Mouse (Mus musculus) MEL (cell line): ENCODE results near the gene Hrh3.

Experiments
- CTCF ChIP-seq, 3 experiments: IDR thresholded peaks in 2 of 3; conservative IDR thresholded peaks in 1 of 3; 2 replicates each; pipeline ENCODE4 v1.5.1; 2011 to 2012; ENCODE audit warnings: low read length in 3 of 3, low read depth in 2 of 3, mild to moderate bottlenecking in 2 of 3, improper control_type of control experiment in 1 of 3, inconsistent platforms in 1 of 3, mixed read lengths in 1 of 3, moderate library complexity in 1 of 3; ENCODE audit not compliant: control insufficient read depth in 1 of 3, insufficient read depth in 1 of 3, poor library complexity in 1 of 3, severe bottlenecking in 1 of 3
- ELF1 ChIP-seq: IDR thresholded peaks from 2 replicates; pipeline ENCODE4 v1.6.1; 2014; ENCODE audit warnings: low read depth, mild to moderate bottlenecking, inconsistent platforms, low read length, improper control_type of control experiment, moderate library complexity
- EP300 ChIP-seq, 2 experiments: IDR thresholded peaks; 2 replicates each; pipeline ENCODE4 v1.6.1; 2011; ENCODE audit warnings: improper control_type of control experiment in 2 of 2, low read length in 2 of 2, low read depth in 1 of 2, mild to moderate bottlenecking in 1 of 2
- ETS1 ChIP-seq: IDR thresholded peaks from 2 replicates; pipeline ENCODE4 v1.6.1; 2012; ENCODE audit warnings: low read depth, mild to moderate bottlenecking, inconsistent platforms, low read length, improper control_type of control experiment, moderate library complexity
- GABPA ChIP-seq: IDR thresholded peaks from 2 replicates; pipeline ENCODE4 v1.6.1; 2012; ENCODE audit warnings: low read depth, mild to moderate bottlenecking, inconsistent platforms, low read length, improper control_type of control experiment, moderate library complexity
- MAFK ChIP-seq: IDR thresholded peaks from 2 replicates; pipeline ENCODE4 v1.6.1; 2011; ENCODE audit warnings: low read depth, mild to moderate bottlenecking, low read length, improper control_type of control experiment, borderline replicate concordance
- POLR2A ChIP-seq, 2 experiments: IDR thresholded peaks; 2 replicates each; pipeline ENCODE4 v1.6.1; 2011 to 2012; ENCODE audit warnings: low read length in 2 of 2, mild to moderate bottlenecking in 2 of 2, control low read depth in 1 of 2, improper control_type of control experiment in 1 of 2, low read depth in 1 of 2, moderate library complexity in 1 of 2; ENCODE audit not compliant: control insufficient read depth in 1 of 2, insufficient read depth in 1 of 2, poor library complexity in 1 of 2
- POLR2AphosphoS2 ChIP-seq: IDR thresholded peaks from 2 replicates; pipeline ENCODE4 v1.6.1; 2011; ENCODE audit warnings: low read length, improper control_type of control experiment
- TAL1 ChIP-seq: IDR thresholded peaks from 2 replicates; pipeline ENCODE4 v1.6.1; 2012; ENCODE audit warnings: mild to moderate bottlenecking, inconsistent platforms, low read length, moderate library complexity, mixed read lengths
- ZNF384 ChIP-seq: IDR thresholded peaks from 2 replicates; pipeline ENCODE4 v1.6.1; 2012; ENCODE audit warnings: low read depth, mild to moderate bottlenecking, inconsistent platforms, low read length, improper control_type of control experiment

DNA sequence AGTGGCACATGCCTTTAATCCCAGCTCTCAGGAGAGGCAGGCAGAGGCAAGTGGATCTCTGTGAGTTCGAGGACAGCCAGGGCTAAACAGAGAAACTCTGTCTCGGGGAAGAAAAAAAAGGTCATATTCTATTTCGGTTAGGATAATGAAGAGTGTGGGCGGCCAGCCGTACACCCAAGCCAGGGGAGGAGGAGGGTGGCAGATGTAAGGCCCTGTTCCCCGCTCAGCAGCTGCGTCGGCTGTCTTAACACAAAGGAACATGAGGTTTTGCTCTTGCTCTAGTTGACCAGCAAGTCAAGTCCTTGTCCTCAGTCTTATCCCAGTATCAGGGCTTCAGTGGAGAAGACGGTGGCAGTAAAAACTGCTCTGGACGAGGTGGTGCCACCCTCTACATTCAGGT, 21.2 kb downstream of the Hrh3 start:
- TF ChIP-seq CTCF (IDR thresholded peaks at IDR 0.05 in 2 of 3, conservative IDR thresholded peaks at IDR 0.05 in 1 of 3; ENCODE audit: control insufficient read depth in 1 of 3, insufficient read depth in 1 of 3, low read depth in 2 of 3, low read length in 3 of 3, poor library complexity in 1 of 3, severe bottlenecking in 1 of 3), result no peak
- TF ChIP-seq ETS1, result no peak
- TF ChIP-seq POLR2A (IDR thresholded peaks at IDR 0.05; ENCODE audit: control insufficient read depth in 1 of 2, insufficient read depth in 1 of 2, low read depth in 1 of 2, low read length in 2 of 2, poor library complexity in 1 of 2), result no peak
- no peak for TF ChIP-seq ELF1
- TF ChIP-seq ZNF384, result no peak
- TF ChIP-seq POLR2AphosphoS2, result no peak
- TF ChIP-seq EP300 (IDR thresholded peaks at IDR 0.05; ENCODE audit: low read depth in 1 of 2, low read length in 2 of 2), result no peak
- TF ChIP-seq MAFK, result no peak
- TF ChIP-seq GABPA, result no peak
- no peak for TF ChIP-seq TAL1
